Mouse (Mus musculus): Measurements from ENCODE around the gene Tekt1. TPM values are rescaled to one million over a fixed set of nuclear protein-coding genes. Genes with fewer than 3 reads are reported as not detected.

The Tekt1 gene
- total and polyA plus RNA-seq, 2 experiments from 2014 or later = 2.3 to 8.3 TPM

- no peak overlapping the region for H3K4me2 ChIP-seq (ENCODE audit: low read depth, low read length)
- WGBS = 68% methylated on average over 9 of the region's 9 CpGs
- H3K9ac ChIP-seq (replicated peaks; ENCODE audit: low read length) = no peak overlapping the region
- H3K27me3 ChIP-seq (ENCODE audit: insufficient read depth, low read length) = no peaks in the 10 kb centered on the region
- DNase-seq (ENCODE audit: low spot score) = no peak
- H3K9me3 ChIP-seq (ENCODE audit: low read length) = no peaks in the 10 kb centered on the region
- no peak overlapping the region for H3K4me3 ChIP-seq (ENCODE audit: low read length)
- no peak for ATAC-seq
- no peaks in the 10 kb centered on the region for H3K36me3 ChIP-seq (ENCODE audit: insufficient read depth, low read length)
- no peak overlapping the region for H3K27ac ChIP-seq
- TF ChIP-seq CTCF (IDR thresholded peaks at IDR 0.05; ENCODE audit: low read depth) = no peak
- H3K4me1 ChIP-seq (ENCODE audit: insufficient read depth, low read length) = peaks cover 6% of the 10 kb centered on the region; the same call in 1 of the 2 replicates
Measured at GRCm38 (mm10) chr11:72408451-72409170, 46.4 kb upstream of the Tekt1 start.

GRCm38 (mm10) chr11:72407574-72407973 lies 45.3 kb upstream of the Tekt1 start:
- no peak for TF ChIP-seq CTCF (IDR thresholded peaks at IDR 0.05; ENCODE audit: low read depth)
- DNase-seq (ENCODE audit: low spot score) (no peak), ATAC-seq (no peak)
- Histone ChIP-seq H3K9ac (replicated peaks; ENCODE audit: low read length) (no peak overlapping the region), H3K4me1 (ENCODE audit: insufficient read depth, low read length) (peaks cover 6% of the 10 kb centered on the region; the same call in 1 of the 2 replicates), H3K4me3 (ENCODE audit: low read length) (no peak overlapping the region), H3K4me2 (ENCODE audit: low read depth, low read length) (no peak overlapping the region), H3K36me3 (ENCODE audit: insufficient read depth, low read length) (no peaks in the 10 kb centered on the region), H3K27me3 (ENCODE audit: insufficient read depth, low read length) (no peaks in the 10 kb centered on the region), H3K9me3 (ENCODE audit: low read length) (no peaks in the 10 kb centered on the region), H3K27ac (no peak overlapping the region)
- WGBS = 20% methylated on average over 7 of the region's 7 CpGs

- DNase-seq (ENCODE audit: low spot score) (no peak), ATAC-seq (no peak)
- no peaks in the 10 kb centered on the region for H3K27me3 ChIP-seq (ENCODE audit: insufficient read depth, low read length)
- 28% methylated on average over 3 of the region's 3 CpGs for WGBS
- no peak overlapping the region for H3K4me2 ChIP-seq (ENCODE audit: low read depth, low read length)
- H3K4me1 ChIP-seq (ENCODE audit: insufficient read depth, low read length) = peaks cover 6% of the 10 kb centered on the region; the same call in 1 of the 2 replicates
- no peak overlapping the region for H3K4me3 ChIP-seq (ENCODE audit: low read length)
- no peaks in the 10 kb centered on the region for H3K9me3 ChIP-seq (ENCODE audit: low read length)
- H3K27ac ChIP-seq = no peak overlapping the region
- no peak overlapping the region for H3K9ac ChIP-seq (replicated peaks; ENCODE audit: low read length)
- no peaks in the 10 kb centered on the region for H3K36me3 ChIP-seq (ENCODE audit: insufficient read depth, low read length)
- no peak for TF ChIP-seq CTCF (IDR thresholded peaks at IDR 0.05; ENCODE audit: low read depth)
Measured at GRCm38 (mm10) chr11:72407081-72407480, 44.8 kb upstream of the Tekt1 start.

GRCm38 (mm10) chr11:72406079-72406675 lies 43.9 kb upstream of the Tekt1 start:
- ATAC-seq = no peak

GRCm38 (mm10) chr11:72405532-72405931 lies 43.3 kb upstream of the Tekt1 start:
- TF ChIP-seq CTCF (IDR thresholded peaks at IDR 0.05; ENCODE audit: low read depth) = no peak
- Histone ChIP-seq H3K27ac (no peak overlapping the region), H3K4me2 (ENCODE audit: low read depth, low read length) (no peak overlapping the region), H3K9me3 (ENCODE audit: low read length) (no peaks in the 10 kb centered on the region), H3K4me3 (ENCODE audit: low read length) (no peak overlapping the region), H3K9ac (replicated peaks; ENCODE audit: low read length) (no peak overlapping the region), H3K4me1 (ENCODE audit: insufficient read depth, low read length) (0 out of 2 replicates have a peak, but pooled peaks cover 2% of the 10 kb centered on the region), H3K36me3 (ENCODE audit: insufficient read depth, low read length) (no peaks in the 10 kb centered on the region), H3K27me3 (ENCODE audit: insufficient read depth, low read length) (no peaks in the 10 kb centered on the region)
- ATAC-seq (no peak), DNase-seq (ENCODE audit: low spot score) (no peak)
- WGBS = 59% methylated on average over 4 of the region's 4 CpGs

More at GRCm38 (mm10) chr11:72406079-72406675, 43.9 kb upstream of the Tekt1 start:
- TF ChIP-seq CTCF (IDR thresholded peaks at IDR 0.05; ENCODE audit: low read depth) = no peak
- no peak overlapping the region for H3K27ac ChIP-seq
- H3K36me3 ChIP-seq (ENCODE audit: insufficient read depth, low read length) = no peaks in the 10 kb centered on the region
- 0 out of 2 replicates have a peak, but pooled peaks cover 2% of the 10 kb centered on the region for H3K4me1 ChIP-seq (ENCODE audit: insufficient read depth, low read length)
- H3K9me3 ChIP-seq (ENCODE audit: low read length) = no peaks in the 10 kb centered on the region
- H3K27me3 ChIP-seq (ENCODE audit: insufficient read depth, low read length) = no peaks in the 10 kb centered on the region
- H3K9ac ChIP-seq (replicated peaks; ENCODE audit: low read length) = no peak overlapping the region
- H3K4me2 ChIP-seq (ENCODE audit: low read depth, low read length) = no peak overlapping the region
- 62% methylated on average over 8 of the region's 8 CpGs for WGBS
- no peak overlapping the region for H3K4me3 ChIP-seq (ENCODE audit: low read length)
- DNase-seq (ENCODE audit: low spot score) = no peak

GRCm38 (mm10) chr11:72402969-72403368 lies 40.7 kb upstream of the Tekt1 start:
- H3K27ac ChIP-seq = no peak overlapping the region
- H3K9me3 ChIP-seq (ENCODE audit: low read length) = no peaks in the 10 kb centered on the region
- WGBS = 92% methylated on average over 12 of the region's 12 CpGs
- ATAC-seq (no peak), DNase-seq (ENCODE audit: low spot score) (no peak)
- no peaks in the 10 kb centered on the region for H3K36me3 ChIP-seq (ENCODE audit: insufficient read depth, low read length)
- no peaks in the 10 kb centered on the region for H3K27me3 ChIP-seq (ENCODE audit: insufficient read depth, low read length)
- TF ChIP-seq CTCF (IDR thresholded peaks at IDR 0.05; ENCODE audit: low read depth) = no peak
- no peak overlapping the region for H3K4me2 ChIP-seq (ENCODE audit: low read depth, low read length)
- no peaks in the 10 kb centered on the region for H3K4me1 ChIP-seq (ENCODE audit: insufficient read depth, low read length)
- no peak overlapping the region for H3K4me3 ChIP-seq (ENCODE audit: low read length)
- H3K9ac ChIP-seq (replicated peaks; ENCODE audit: low read length) = no peak overlapping the region

- Histone ChIP-seq H3K4me3 (ENCODE audit: low read length) (no peak overlapping the region), H3K4me1 (ENCODE audit: insufficient read depth, low read length) (no peaks in the 10 kb centered on the region), H3K36me3 (ENCODE audit: insufficient read depth, low read length) (no peaks in the 10 kb centered on the region), H3K9ac (replicated peaks; ENCODE audit: low read length) (no peak overlapping the region), H3K9me3 (ENCODE audit: low read length) (no peaks in the 10 kb centered on the region), H3K27ac (no peak overlapping the region), H3K27me3 (ENCODE audit: insufficient read depth, low read length) (no peaks in the 10 kb centered on the region), H3K4me2 (ENCODE audit: low read depth, low read length) (no peak overlapping the region)
- WGBS = 80% methylated on average over 5 of the region's 5 CpGs
- DNase-seq (ENCODE audit: low spot score) (no peak), ATAC-seq (no peak)
- TF ChIP-seq CTCF (IDR thresholded peaks at IDR 0.05; ENCODE audit: low read depth) = no peak
Measured at GRCm38 (mm10) chr11:72402017-72402416, 39.8 kb upstream of the Tekt1 start.
